Mouse (Mus musculus): ENCODE results near the gene Slc6a6.

DNA sequence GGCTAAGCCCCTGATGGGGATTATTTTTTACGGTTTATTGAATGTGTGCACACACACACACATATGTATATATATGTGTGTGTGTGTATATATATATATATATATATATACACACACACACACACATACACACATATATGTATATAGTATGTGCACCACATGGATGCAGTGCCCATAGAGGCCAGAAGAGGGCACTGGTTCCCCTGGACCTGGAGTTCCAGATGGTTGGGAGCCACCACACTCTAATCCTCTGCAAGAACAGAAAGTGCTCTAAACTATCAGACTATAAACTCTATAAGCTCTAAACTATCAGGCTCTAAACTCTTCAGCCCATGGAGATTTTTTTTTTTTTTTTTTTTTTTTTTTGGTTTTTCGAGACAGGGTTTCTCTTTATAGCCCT is 25.1 kb downstream of the Slc6a6 start:
- no peak for TF ChIP-seq POLR2A (IDR thresholded peaks at IDR 0.05; ENCODE audit: extremely low read depth, insufficient read depth, low read length)
- TF ChIP-seq CTCF (IDR thresholded peaks at IDR 0.05; ENCODE audit: low read depth, low read length): peak; percentile 36
